Mouse (Mus musculus): Measurements from ENCODE around the gene Rnf215.
"Not testable (repeated sequence)": the region's sequence is repeated elsewhere in the genome, so short reads cannot be mapped to it uniquely, and the experiment has no call there.

- TF ChIP-seq CTCF (IDR thresholded peaks at IDR 0.05; ENCODE audit: low read depth); EP300 (optimal IDR thresholded peaks at IDR 0.05): not testable (repeated sequence)
Observed at GRCm38 (mm10) chr11:4114541-4114940, 20.5 kb upstream of the Rnf215 start.

All from stomach, postnatal 0 days (tissue).